8 mouse cellular contexts compared by ENCODE assay signal in the genomic region with DNA sequence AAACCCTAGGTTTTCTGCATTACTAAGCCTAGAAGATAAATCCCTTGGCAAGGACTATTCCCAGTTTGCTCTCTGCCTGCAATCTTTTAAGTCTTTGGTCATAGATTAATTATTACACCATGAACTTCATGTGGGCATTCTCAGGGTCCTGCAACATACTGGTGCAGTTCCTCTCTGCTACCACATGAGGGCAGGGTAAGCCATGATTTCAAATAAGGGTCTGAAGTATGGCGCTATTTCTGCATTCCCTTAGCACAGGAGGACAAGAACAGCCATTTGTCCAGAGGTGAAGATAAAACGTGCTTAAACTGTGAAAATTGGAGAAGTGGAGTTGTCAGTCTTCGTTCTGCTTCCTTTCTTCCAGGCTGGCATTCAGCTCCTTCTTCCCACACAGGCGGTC. TPM values are rescaled to one million over a fixed set of nuclear protein-coding genes. Genes with fewer than 3 reads are reported as not detected.
DNase-seq lines count a peak whose midpoint lies in the region; ATAC-seq lines count a peak whose summit lies in the region.

No protein-coding gene starts in this region.

- no peak overlapping the region for H3K27ac ChIP-seq in embryonic facial prominence, embryonic 11.5 days (replicated peaks; ENCODE audit: low read depth, low read length)

- no peaks in the 10 kb centered on the region for H3K9me3 ChIP-seq in embryonic facial prominence, embryonic 11.5 days (replicated peaks; ENCODE audit: control insufficient read depth, low read length)

- no peaks in the 10 kb centered on the region for H3K36me3 ChIP-seq in embryonic facial prominence, embryonic 11.5 days (replicated peaks; ENCODE audit: control insufficient read depth, insufficient read depth, low read depth, low read length)

- no peak overlapping the region for H3K4me3 ChIP-seq in embryonic facial prominence, embryonic 11.5 days (ENCODE audit: low read depth, low read length)

- peak; percentile 81 for DNase-seq in A20 (ENCODE audit: low read depth, low spot score)
- peak; percentile 69 for DNase-seq in adrenal gland, postnatal 10 days
- DNase-seq in embryonic facial prominence, embryonic 11.5 days (ENCODE audit: low spot score): peak; percentile 87
- peak; percentile 71 to 83 for DNase-seq in heart, adult 18-20 months
- peak; percentile 76 for DNase-seq in kidney, adult 11 months
- peak; percentile 54 to 57 for DNase-seq in left cerebral cortex, postnatal 36 days (ENCODE audit: low spot score in 2 of 2)
- peak; percentile 88 for DNase-seq in mesoderm, embryonic 11.5 days (ENCODE audit: low read depth, low spot score)
- DNase-seq in right cerebral cortex, postnatal 36 days (ENCODE audit: low spot score in 2 of 2): peak; percentile 46 to 63

- H3K4me2 ChIP-seq in embryonic facial prominence, embryonic 11.5 days (ENCODE audit: low read depth, low read length): 0 out of 2 replicates have a peak overlapping the region, but pooled peaks have one; percentile 2

- no peaks in the 10 kb centered on the region for H3K27me3 ChIP-seq in embryonic facial prominence, embryonic 11.5 days (ENCODE audit: control insufficient read depth, insufficient read depth, low read length)

- no peaks in the 10 kb centered on the region for H3K4me1 ChIP-seq in embryonic facial prominence, embryonic 11.5 days (ENCODE audit: control insufficient read depth, insufficient read depth, low read length)

- intact Hi-C loops in left cerebral cortex, postnatal 36 days (cut with DNase I): loop anchor here (2.0 to 10.0 kb wide), 5 partner anchors 57 to 629 kb away; a partner anchor contains a TSS

- H3K9ac ChIP-seq in embryonic facial prominence, embryonic 11.5 days (replicated peaks; ENCODE audit: low read length): no peak overlapping the region

- ATAC-seq in embryonic facial prominence, embryonic 11.5 days (replicated peaks; ENCODE audit: insufficient number of reproducible peaks, low FRiP score, low TSS enrichment, low read depth): no peak

- 23% methylated on average over 4 of the region's 4 CpGs for WGBS in embryonic facial prominence, embryonic 11.5 days

RNA-seq across cellular contexts. Expression of a gene that starts 1.8 kb away (rescaled TPM):
- total RNA-seq in adrenal gland, postnatal 10 days (2021): 10 to 100 TPM; 65.9 to 76.6 TPM
- 33.9 and 35.1 TPM in 2 replicates for polyA plus RNA-seq in embryonic facial prominence, embryonic 11.5 days (2014; fragmentation: Nextera tagmentation; extraction: Ambion mirVana)
- total RNA-seq in heart, adult 18-20 months (2021): 10 to 100 TPM; 42.6 to 42.8 TPM
- 10 to 100 TPM; 98.0 to 99.2 TPM for total RNA-seq in left cerebral cortex, postnatal 36 days (2021)

RNA-seq across cellular contexts. Expression of a gene that starts 12.6 kb away (rescaled TPM):
- 10 to 100 TPM; 20.6 to 25.3 TPM for total RNA-seq in adrenal gland, postnatal 10 days (2021)
- polyA plus RNA-seq in embryonic facial prominence, embryonic 11.5 days (2014; fragmentation: Nextera tagmentation; extraction: Ambion mirVana): 89.2 and 90.7 TPM in 2 replicates
- 10 to 100 TPM; 14.8 to 19.3 TPM for total RNA-seq in heart, adult 18-20 months (2021)
- total RNA-seq in left cerebral cortex, postnatal 36 days (2021): 10 to 100 TPM; 24.9 to 26.3 TPM
